Mouse (Mus musculus) ovary, postnatal 36 days (tissue): ENCODE measurements around the gene Stip1.
A peak's percentile ranks its signal among the peaks of the same experiment; 100 is the strongest.
"Not testable (repeated sequence)": the region's sequence is repeated elsewhere in the genome, so short reads cannot be mapped to it uniquely, and the experiment has no call there.

ENCODE experiments used
- DNase-seq: peaks from one replicate; pipeline ENCODE4 v3.0.0; 2022; ENCODE audit warnings: low spot score, mixed read lengths

The Stip1 gene

DNA sequence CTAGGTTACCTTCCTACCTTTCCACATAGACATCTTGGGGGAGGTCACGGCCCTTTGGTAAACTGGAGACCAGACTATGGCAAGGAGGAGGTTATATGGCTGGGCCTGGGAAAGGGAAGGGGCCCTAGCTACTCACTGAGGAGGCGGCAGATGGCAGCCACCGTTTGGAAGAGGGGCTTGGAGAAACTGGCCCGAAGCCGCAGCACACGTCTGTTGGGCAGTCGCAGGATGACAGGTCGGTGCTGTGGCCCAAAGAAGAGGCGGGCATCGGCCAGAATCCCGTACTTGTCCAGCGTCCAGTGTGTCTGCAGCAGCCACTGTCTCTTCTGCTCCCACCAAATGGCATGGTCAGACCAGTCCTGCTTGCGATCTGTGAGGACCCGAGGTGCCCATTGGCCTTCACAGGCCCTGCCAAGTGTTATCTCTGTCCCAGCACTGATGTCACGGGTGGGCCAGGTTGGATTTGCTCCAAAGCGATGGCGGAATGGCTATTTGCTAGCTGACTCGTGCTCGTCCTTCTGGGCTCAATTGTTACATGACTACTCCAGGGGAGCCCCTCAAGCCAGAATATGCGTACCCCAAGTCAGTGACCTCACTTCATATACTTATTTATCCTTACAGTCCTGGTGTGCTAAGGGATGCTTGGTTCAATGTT lies 25.2 kb downstream of the Stip1 start:
- DNase-seq = no peak

DNA sequence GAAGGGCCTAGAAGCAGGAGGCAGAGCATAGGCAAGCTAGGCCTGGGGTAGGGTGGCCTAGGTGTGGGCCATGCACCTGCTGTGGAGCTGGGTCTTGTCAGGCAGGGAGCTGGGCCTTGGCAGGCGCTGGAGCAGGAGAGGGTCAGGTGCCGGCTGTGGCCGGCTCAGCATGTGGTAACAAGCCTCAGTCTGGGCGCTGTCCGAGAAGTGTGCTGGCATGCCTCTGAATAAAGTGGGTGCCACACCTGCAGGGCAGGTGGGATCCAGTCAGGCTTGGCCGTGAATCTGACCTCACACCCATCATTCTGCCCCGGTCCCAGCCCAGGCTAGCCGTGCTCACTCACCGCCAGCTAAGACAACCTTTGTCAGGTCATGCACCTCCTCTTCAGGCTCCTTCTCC lies 25.8 kb downstream of the Stip1 start:
- DNase-seq = no peak

DNA sequence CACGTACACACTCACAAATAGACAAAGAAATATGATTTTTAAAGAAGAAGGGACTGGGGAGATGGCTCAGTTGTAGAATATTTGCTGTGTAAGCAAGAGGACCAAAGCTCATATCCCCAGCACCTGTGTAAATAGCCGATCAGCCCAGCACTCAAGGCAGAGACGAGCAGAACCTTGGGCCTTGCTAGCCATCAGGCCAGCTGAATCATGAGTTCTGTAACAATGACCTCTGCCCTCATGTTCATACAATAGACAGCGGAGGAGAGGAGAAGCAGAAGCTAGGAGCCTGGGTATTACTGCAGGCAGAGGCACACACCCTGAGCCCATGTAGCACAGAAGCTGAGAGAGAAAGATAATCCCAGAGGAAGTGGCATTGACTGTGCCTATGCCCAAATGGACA lies 27.3 kb downstream of the Stip1 start:
- DNase-seq = no peak

DNA sequence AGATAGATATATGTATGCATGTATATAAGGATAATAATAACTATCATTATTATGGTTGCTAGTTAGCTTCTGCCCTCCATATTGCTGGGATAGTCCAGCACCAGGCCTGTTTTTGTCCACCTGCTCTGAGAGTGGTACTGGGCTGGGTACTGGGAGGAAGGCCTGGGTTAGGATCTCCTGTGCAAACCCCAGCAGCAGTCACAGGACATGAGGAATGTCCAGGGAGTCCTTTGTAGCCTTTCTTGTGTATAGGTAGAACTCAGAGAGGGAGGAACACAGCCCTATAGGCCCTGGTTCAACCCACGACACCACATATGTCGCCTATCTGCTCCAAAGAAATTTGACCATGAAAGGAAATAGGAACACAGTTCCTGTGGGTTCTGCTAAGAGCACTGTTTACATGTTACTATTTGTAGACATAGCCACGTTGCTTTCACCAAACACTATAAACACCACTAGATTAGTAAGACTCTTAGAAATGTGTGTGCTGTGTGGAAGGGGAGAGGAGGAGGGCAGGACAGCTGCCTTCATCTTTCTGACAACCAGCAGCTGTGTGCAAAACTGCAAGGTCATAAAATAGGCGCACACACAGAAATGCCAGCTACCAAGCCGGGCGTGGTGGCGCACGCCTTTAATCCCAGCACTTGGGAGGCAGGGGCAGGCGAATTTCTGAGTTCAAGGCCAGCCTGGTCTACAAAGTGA lies 32.7 kb downstream of the Stip1 start:
- no peak for DNase-seq

DNA sequence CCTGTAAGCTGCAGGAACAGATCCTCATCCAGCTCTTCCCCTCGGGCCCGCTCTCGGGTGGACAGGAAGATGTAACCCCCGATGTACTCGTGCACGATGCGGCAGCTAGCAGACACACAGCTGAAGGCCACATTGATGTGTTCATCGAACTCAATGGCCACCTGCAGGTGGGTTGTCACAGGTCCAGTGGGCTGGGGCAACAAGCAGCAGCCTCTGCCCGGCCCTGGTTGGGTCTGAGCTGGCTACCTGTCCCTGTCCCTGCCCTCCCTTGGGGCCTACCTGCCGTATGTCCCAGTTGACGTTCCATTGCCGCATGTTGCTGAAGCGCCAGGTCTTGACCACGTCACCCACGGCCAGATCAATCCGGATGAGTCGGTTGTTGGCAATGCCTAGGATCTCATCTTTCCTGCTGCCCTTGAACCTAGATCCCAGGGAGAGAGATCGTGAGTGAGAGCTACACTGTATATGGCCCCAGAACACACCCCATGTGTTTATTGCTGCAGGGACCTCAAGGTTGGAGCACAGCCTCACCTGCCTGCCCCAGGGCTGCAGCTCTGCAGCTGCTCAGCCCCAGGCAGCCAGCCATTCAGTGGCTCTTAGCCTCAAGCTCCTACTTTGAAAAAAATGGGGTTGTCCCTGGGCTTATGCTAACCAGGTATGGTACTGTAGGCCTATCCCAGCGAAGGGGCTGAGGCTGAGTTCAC lies 40.3 kb downstream of the Stip1 start:
- DNase-seq = no peak

DNA sequence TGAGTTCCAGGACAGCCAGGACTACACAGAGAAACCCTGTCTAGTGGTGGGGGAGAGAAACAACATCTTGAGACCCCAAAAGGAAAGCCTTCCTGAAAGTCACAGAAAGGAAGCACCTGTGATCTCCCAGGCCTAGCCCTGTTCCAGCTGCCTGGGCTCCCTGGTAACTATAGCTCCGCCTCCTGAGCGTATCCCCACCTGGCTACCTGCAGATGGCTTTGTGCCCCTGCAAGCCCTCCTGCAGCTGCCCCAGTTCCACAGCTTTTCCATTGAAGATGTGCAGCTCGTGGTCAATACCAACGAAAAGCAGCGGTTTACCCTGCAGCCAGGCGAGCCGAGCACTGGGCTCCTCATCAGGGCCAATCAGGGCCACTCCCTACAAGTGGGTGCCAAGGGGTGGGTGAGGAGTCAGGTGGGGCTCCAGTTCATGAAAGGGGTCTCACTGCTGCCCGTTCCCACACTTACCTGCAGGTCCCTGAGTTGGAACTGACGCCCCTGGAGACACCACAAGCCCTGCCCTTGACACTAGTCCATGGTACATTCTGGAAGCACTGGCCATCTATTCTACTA lies 42.0 kb downstream of the Stip1 start:
- no peak for DNase-seq

DNA sequence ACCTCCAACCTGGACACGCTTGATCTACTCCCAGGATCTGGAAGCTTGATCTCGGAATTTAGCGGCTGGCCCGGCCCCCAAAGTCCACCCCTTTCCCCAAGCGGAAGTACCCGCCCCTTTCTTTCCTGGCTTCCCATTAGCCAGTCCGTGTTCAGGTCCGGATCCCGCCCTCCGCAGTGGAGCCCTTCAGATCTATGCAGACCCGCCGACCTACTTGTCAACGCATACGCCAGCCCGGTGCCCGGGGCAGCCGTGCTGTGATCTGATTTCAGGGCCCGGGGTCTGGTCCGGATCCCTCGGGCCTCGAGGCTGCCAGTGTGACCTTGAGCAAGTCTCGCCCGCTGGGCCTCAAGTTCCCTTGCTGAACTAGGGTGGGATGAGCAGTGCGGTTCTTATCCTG lies 43.8 kb downstream of the Stip1 start, which contains the start of the genes Nudt22 and Trpt1:
Nudt22 (minus strand) TSS at position 112 of the 400 bp plus-strand sequence.
Trpt1 (plus strand) TSS at position 126 of the 400 bp plus-strand sequence.
- peak; percentile 84 for DNase-seq

DNA sequence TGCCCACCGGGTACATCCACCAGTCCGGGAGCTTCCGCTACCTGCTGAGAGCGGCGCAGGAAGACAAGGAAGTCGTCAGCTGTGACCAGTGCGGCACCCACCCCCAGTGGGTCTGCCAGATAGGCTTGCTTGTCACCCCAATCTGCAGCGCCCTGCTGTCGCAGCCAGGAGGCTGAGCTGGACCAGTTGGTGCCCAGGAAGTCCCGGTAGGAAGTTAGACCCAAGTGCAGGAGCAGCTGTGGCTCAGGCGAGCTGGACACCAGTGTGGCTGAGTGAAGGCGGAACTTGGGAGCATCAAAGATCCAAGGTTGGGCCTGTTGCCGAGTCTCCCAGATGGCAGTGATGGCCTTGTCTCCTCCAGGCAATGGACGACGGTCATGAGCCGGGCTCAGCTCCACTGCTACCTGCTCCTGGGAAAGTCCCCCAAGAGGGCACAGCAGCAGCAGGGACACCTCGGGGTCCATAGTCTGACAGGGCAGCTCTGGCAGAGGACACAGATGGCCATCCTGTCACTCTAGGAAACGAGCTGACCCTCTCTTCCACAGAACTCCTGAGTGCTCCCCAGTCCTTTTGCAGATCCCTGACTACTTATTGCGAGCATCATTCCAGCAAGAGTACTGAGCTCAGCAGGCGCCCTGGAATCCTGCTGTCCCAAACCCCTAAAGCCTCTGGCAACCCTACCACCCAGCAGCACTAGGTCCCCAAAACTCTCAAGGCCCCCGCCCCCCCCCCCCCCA lies 44.3 kb downstream of the Stip1 start:
- no peak for DNase-seq

DNA sequence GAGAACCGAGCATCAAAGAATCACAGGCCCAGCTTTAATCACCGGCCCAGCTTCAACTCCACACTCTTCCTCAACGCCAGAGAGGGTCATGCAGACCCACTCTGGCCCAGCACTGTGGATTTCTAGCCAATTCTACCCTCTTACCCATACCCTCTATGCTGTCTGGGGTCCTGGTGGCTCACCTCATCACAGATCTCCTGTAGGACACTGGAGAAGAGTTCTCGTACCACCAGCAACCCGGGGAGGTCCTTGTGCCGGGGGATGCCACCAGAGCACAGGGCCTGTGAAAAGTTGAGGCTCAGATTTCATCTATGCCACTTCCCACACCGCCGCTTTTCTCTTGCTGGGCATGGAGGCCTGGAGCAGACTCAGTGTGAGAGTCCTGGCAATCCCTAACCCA lies 45.3 kb downstream of the Stip1 start:
- DNase-seq = no peak

DNA sequence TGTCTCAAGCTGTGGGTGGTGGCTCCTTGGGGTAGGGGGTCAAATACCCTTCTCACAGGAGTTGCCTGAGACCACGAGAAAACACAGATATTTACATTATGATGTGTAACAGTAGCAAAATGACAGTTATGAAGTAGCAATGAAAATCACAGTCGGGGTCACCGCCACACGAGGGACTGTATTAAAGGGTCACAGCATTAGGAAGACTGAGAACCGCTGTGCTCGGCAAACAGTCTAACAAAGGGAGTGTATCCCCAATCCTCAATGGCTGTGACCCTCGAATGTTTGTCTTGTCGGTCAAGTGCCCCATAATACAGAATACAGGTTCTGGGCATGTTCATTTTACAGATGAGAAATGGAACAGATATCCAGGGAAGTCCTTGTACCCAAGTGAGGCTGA lies 45.8 kb downstream of the Stip1 start:
- DNase-seq = no peak

DNA sequence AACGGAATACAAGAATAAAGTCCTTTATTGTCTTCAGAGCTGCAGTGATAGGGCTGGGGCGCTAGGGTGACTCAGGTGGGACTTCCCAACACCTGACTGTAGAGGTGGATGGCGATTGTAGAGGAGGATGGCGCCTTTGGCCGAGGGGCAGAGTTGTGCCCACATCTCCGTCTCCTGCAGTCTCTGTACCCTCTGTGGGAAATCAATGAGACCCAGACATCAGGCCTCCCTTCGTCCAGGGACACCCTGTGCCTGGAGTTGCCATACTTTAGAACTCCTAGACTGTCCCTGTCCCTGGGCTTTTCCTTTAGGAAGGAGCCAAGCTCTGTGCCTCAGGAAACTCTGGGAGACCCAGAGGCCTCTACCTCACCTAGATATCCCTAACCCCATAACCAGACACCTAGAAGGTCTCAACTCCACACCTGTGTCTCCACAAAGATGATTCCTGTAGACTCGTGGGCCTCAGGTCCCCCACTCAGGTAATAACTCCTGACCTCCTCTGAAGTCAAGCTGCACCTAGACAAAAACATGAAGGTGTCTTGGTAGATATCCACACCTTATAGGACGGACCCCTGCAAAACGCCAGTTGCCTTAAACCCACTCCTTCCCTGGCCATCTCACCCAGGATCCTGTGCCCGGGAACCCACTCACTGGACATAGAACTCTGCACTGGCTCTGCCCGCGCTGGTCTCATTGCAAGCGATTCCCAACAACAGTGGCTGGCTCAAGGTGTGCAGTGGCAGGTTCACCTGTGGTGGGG lies 46.6 kb downstream of the Stip1 start:
- no peak for DNase-seq

DNA sequence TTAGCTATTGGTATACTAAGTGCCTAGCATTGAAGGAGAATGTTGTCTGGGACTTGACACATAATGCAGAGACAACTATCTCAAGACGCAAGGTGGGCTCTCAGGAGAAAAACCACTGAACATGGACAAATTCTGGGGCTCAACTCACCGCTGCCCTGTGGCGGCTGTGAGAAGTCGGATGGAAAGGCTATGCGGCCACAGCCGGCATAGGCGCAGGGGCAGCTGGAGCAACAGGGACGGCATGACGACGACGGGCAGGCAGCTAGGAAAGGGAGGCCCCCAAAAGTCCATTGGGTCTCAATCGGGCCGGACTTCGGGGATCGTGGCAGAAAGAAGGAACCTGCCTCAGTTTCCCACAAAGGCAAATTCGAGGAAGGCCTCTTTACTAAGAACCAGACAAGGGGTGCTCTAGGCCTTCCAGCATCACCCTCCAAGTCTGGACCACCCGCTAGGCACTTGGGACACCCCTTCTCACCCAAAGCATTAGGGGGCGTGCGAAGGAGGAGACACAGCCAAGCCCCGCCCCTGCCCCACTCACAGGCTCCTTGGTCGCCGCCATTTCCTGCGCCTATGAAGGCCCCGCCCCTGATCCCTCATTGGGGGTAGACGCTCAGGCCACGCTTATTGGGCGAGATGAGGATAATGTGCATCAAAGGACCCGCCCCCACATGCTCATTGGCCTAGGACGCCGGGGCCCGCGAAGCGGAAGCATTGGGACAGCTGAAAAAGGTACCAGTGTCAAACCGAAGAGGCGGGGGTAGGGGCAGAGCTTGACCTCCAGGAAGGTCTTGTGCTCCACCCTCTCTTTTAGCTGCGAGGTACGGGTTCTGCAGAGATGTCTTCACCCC lies 47.5 kb downstream of the Stip1 start, which contains the start of gene Dnajc4:
Dnajc4 (minus strand) TSS at position 562 of the 848 bp plus-strand sequence.
- peak; percentile 94 for DNase-seq

DNA sequence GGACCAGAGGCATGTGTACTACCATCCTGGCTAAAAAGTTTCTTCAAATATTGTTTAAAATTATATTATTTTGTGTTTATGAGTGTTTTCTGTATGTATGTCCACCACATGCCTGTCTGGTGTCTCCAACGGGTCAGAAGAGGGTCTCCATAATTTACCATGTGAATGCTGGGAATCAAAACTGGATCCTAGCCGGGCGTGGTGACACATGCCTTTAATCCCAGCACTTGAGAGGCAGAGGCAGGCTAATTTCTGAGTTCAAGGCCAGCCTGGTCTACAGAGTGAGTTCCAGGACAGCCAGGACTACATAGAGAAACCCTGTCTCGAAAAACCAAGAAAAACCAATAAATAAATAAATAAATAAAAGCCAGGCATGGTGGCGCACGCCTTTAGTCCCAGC lies 48.6 kb downstream of the Stip1 start:
- DNase-seq = not testable (repeated sequence)

DNA sequence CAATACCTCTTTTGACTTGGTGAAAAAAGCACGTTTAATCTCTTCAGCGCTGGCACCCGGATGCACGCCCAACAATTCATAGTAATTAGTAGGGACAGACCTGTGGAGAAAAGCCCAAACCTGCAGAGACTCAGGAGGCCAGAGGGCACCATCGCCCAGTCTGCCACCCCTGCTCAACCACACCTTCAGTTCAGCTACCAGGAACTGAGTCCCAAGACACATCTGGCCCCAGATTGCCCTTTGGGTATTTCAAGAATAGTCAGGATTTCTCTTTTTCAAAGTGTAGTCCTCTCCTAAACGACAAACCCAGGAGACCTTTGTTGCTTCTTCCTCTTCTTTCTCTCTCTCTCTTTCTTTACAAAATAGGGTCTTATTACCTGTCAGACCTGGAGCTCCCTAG lies 49.1 kb downstream of the Stip1 start:
- DNase-seq = no peak

DNA sequence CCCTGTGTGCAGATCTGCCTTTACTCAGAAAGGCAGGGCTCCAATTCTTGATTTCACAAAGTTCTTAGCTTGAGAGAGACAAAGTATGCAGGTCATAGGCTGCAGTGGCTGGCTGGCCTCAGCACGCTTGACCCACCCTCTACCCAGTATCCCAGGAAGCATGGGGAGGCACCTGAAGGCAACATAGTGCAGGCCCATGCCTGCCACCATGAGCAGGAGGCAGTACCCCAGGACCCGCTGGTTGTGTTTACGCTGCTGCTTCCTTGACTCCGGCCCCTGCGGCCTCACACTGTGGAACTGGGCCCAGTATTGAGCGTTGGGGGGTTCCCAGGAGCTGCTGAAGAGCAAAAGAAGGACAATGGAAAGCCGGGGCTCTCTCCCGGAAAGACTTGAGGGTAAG lies 50.5 kb downstream of the Stip1 start:
- DNase-seq = no peak

DNA sequence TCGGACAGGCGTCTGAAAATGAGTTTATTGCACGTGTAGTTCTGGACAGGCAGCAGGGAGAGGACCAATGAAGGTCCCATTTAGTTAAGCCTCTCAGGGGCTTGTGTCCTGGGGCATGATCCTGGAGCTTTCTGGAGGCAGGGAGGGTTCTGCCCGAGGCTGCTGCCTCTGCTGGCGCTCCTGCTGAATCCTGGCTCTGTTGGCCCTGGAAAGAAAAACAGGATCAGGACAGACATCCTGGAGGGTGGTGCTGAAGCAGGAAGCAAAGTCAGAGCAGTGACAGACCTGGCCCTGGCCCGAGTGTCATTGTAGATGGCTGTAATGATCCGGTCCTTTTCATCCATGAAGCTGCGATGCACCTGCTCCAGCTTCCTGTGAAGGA lies 51.9 kb downstream of the Stip1 start:
- no peak for DNase-seq

DNA sequence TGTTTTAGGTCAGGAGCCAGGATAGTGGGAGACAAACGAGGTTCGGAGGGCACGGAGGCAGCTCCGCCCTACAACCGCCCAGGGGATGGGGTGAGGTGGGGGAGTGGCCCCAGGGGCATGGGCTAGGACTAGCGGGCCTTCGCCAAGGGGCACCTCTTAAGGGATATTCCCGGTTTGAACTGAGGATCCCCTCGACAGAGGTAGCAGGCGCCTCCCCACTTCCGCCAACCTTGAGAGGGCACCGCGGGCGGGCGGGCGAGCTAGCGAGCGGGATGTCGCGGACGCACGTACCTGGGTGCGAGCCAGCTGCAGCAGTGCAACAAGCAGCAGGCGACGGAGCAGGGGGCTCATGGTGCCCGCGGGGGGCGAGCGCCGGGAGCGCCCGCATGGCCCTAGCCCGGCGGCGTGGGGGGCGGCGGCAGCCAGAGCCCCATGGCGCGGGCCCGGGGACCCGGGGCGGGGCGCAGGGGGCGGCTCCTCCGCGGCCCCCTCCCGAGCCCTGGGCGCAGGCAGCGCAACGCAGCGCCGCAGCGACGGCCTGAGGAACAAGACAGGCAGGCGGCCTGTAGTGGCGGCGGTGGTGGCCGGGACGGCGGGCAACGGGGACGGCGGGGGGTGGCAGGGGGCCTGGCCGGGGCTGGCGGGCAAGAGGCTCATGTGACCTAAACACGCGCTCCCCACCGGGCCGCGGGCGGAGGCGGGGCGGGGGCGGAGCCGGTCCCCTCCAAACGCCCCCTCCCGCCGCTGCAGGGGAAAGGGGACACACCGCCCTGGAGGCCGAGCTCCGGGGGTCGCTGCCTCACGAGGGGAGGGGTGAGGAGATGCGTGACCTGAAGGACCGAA lies 52.5 kb downstream of the Stip1 start, which contains the start of gene Vegfb:
Vegfb (minus strand) TSS at position 591 of the 843 bp plus-strand sequence.
- peak; percentile 80 for DNase-seq

DNA sequence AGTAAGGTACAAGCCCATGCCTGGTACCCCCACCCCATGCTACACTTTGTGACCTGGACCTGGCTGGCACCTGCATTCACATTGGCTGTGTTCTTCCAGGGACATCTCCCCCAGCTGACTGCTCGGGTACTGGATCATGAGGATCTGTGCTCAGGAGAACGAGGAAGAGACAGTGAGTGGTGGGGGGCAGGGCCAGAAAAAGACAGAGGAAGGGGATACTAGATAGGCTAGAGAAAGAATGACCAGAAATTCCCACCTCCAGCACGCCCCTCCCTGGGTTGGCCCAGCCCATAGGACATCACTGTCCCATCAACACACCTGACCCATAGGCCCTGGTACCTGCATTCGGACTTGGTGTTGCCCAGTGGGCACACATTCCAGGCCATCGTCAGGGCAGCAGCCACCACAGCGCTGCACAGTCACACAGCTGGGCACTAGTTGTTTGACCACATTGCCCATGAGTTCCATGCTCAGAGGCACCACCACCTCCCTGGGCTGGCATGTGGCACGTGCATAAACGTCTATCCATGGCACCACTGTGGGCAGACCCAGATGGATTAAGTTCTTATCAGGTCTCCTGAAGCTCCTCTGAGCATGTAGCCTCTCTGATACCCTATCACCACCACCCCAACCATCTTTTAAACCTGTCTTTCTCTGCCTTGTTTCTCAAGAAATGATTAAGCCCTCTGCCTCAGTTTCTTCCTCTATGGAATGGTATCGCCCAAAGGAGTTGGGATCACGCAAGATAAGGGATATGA lies 53.6 kb downstream of the Stip1 start:
- no peak for DNase-seq

DNA sequence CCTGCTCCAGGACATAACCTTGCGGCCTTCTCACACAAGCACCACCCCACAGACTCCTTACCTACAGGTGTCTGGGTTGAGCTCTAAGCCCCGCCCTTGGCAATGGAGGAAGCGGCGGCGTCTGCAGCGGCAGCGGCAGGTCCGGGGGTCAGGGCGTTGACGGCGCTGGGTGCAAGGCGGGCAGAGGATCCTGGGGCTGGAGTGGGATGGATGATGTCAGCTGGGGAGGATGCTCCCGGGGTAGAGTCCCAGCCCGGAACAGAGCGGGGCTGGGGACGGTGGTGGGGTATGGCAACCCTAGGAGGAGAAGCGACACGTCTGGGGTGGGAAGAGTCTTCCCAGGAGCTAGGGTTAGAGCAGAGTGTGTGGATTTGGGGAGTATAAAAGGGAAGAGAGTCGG lies 54.5 kb downstream of the Stip1 start:
- no peak for DNase-seq
